ENCODE assay signal across 21 mouse cellular contexts in genomic region chr17:24732233-24732935, GRCm38 (mm10). TPM values are rescaled to one million over a fixed set of nuclear protein-coding genes. Genes with fewer than 3 reads are reported as not detected.
A peak's percentile ranks its signal among the peaks of the same experiment; 100 is the strongest.
DNase-seq lines count a peak whose midpoint lies in the region; ATAC-seq and TF ChIP-seq lines count a peak whose summit lies in the region.
"Had no signal": no experiment of that assay in that cellular context is flagged by ENCODE, and none has a peak within 500 bp of the region (broad histone marks: within the 10 kb centered on the region; RNA-seq: fewer than 3 reads in every experiment).

No protein-coding gene starts in this region.

- peak; percentile 67 for DNase-seq in kidney, adult 9 months
- DNase-seq in gastrocnemius, postnatal 14 days, result peak; percentile 74
- DNase-seq in heart, embryonic 10.5 days (ENCODE audit: low spot score), result no peak
- peak; percentile 59 to 66 for DNase-seq in heart, postnatal 14 days
- no peak for DNase-seq in frontal cortex, postnatal 14 days (ENCODE audit: low spot score in 2 of 2)
- no peak for DNase-seq in adrenal gland, postnatal 4 days (ENCODE audit: low spot score in 2 of 2)
- no peak for DNase-seq in lung, postnatal 0 days (ENCODE audit: low spot score)
- DNase-seq: adrenal gland, adult 8-10 months; cerebellum, adult 2 months; lung, embryonic 14.5 days; thymus, adult 2 months had no signal

- no peak for TF ChIP-seq CTCF in lung, postnatal 0 days (IDR thresholded peaks at IDR 0.05)

- intact Hi-C loops in gastrocnemius, postnatal 14 days (cut with DNase I; ENCODE audit: low total_unique reads), result no loop called here
- intact Hi-C loops in heart, postnatal 14 days (cut with DNase I), result no loop called here

- H3K27ac ChIP-seq in kidney, embryonic 16.5 days (ENCODE audit: low read length), result no peak overlapping the region
- H3K27ac ChIP-seq in heart, embryonic 10.5 days, result peak overlapping the region; percentile 80
- no peak overlapping the region for H3K27ac ChIP-seq in lung, postnatal 0 days (ENCODE audit: low read length)
- H3K27ac ChIP-seq: forebrain, embryonic 12.5 days; kidney, postnatal 0 days; midbrain, embryonic 15.5 days; neural tube, embryonic 13.5 days had no signal

- H3K4me2 ChIP-seq in kidney, embryonic 16.5 days (replicated peaks; ENCODE audit: low read depth, low read length), result no peak overlapping the region
- no peak overlapping the region for H3K4me2 ChIP-seq in lung, postnatal 0 days (replicated peaks; ENCODE audit: low read depth, low read length)
- H3K4me2 ChIP-seq: forebrain, embryonic 12.5 days; lung, embryonic 14.5 days; midbrain, embryonic 15.5 days; neural tube, embryonic 13.5 days had no signal

- WGBS in kidney, embryonic 16.5 days, result 76% methylated on average over 12 of the region's 12 CpGs
- WGBS in heart, embryonic 10.5 days, result 68% methylated on average over 12 of the region's 12 CpGs
- 75% methylated on average over 12 of the region's 12 CpGs for WGBS in lung, postnatal 0 days

- ATAC-seq in kidney, embryonic 16.5 days (ENCODE audit: low FRiP score, low TSS enrichment), result no peak
- no peak for ATAC-seq in lung, postnatal 0 days
- ATAC-seq: hindbrain, embryonic 16.5 days; midbrain, embryonic 15.5 days had no signal

- H3K9me3 ChIP-seq in kidney, embryonic 16.5 days (ENCODE audit: low read length), result no peaks in the 10 kb centered on the region
- H3K9me3 ChIP-seq in heart, embryonic 10.5 days, result no peaks in the 10 kb centered on the region
- no peaks in the 10 kb centered on the region for H3K9me3 ChIP-seq in lung, postnatal 0 days (ENCODE audit: low read length)
- H3K9me3 ChIP-seq: forebrain, embryonic 12.5 days; G1E; midbrain, embryonic 15.5 days; neural tube, embryonic 13.5 days had no signal

- H3K27me3 ChIP-seq in kidney, embryonic 16.5 days (ENCODE audit: insufficient read depth, low read length), result no peaks in the 10 kb centered on the region
- H3K27me3 ChIP-seq in heart, embryonic 10.5 days (ENCODE audit: insufficient read depth, poor library complexity, severe bottlenecking), result no peaks in the 10 kb centered on the region; the same call in 1 of the 2 replicates
- H3K27me3 ChIP-seq in lung, postnatal 0 days (replicated peaks; ENCODE audit: insufficient read depth, low read length), result no peaks in the 10 kb centered on the region

- H3K4me1 ChIP-seq in kidney, embryonic 16.5 days (ENCODE audit: insufficient read depth, low read length), result peaks cover 12% of the 10 kb centered on the region
- peaks cover 37% of the 10 kb centered on the region for H3K4me1 ChIP-seq in heart, embryonic 10.5 days
- H3K4me1 ChIP-seq in lung, postnatal 0 days (ENCODE audit: insufficient read depth, low read depth, low read length), result peaks cover 7% of the 10 kb centered on the region; the same call in 1 of the 2 replicates

- H3K36me3 ChIP-seq in kidney, embryonic 16.5 days (ENCODE audit: insufficient read depth, low read length), result no peaks in the 10 kb centered on the region
- no peaks in the 10 kb centered on the region for H3K36me3 ChIP-seq in heart, embryonic 10.5 days
- no peaks in the 10 kb centered on the region for H3K36me3 ChIP-seq in lung, postnatal 0 days (ENCODE audit: insufficient read depth, low read length)
- H3K36me3 ChIP-seq: forebrain, embryonic 12.5 days; midbrain, embryonic 15.5 days; neural tube, embryonic 13.5 days had no signal

- H3K9ac ChIP-seq in kidney, embryonic 16.5 days (replicated peaks; ENCODE audit: low read length), result no peak overlapping the region
- no peak overlapping the region for H3K9ac ChIP-seq in lung, postnatal 0 days (replicated peaks; ENCODE audit: low read depth)
- H3K9ac ChIP-seq: forebrain, embryonic 12.5 days; lung, embryonic 14.5 days; midbrain, embryonic 15.5 days; neural tube, embryonic 13.5 days had no signal

- no peak for TF ChIP-seq EP300 in lung, postnatal 0 days (IDR thresholded peaks at IDR 0.05)

- H3K4me3 ChIP-seq in kidney, embryonic 16.5 days (ENCODE audit: low read length), result no peak overlapping the region
- H3K4me3 ChIP-seq in heart, embryonic 10.5 days, result no peak overlapping the region
- H3K4me3 ChIP-seq in lung, postnatal 0 days (ENCODE audit: low read depth, low read length), result no peak overlapping the region
- H3K4me3 ChIP-seq: forebrain, embryonic 12.5 days; midbrain, embryonic 15.5 days; neural tube, embryonic 13.5 days had no signal

RNA-seq across cellular contexts. Expression of gene Msrb1, which starts 4.1 kb away (rescaled TPM):
- polyA plus RNA-seq in kidney, embryonic 16.5 days (2015; fragmentation: Nextera tagmentation; extraction: Ambion mirVana), result 33.3 and 33.8 TPM in 2 replicates
- 100 to 1,000 TPM; 143 to 165 TPM for total RNA-seq in gastrocnemius, postnatal 14 days (2021)
- polyA plus RNA-seq in heart, embryonic 10.5 days (2016; fragmentation: Nextera tagmentation; extraction: Ambion mirVana), result 17.8 and 19.7 TPM in 2 replicates
- 100 to 1,000 TPM; 214 TPM for total RNA-seq in heart, postnatal 14 days (2021)
- total RNA-seq in adrenal gland, postnatal 4 days (2021), result 10 to 100 TPM; 62.0 to 74.6 TPM
- 59.8 and 61.0 TPM in 2 replicates for polyA plus RNA-seq in lung, postnatal 0 days (2015; fragmentation: Nextera tagmentation; extraction: Ambion mirVana)

RNA-seq across cellular contexts. Expression of gene Rpl3l, which starts 4.8 kb away (rescaled TPM):
- polyA plus RNA-seq in kidney, embryonic 16.5 days (2015; fragmentation: Nextera tagmentation; extraction: Ambion mirVana), result 0.15 TPM in 1 of 2 replicates, not detected in the other
- total RNA-seq in gastrocnemius, postnatal 14 days (2021), result 100 to 1,000 TPM; 781 to 864 TPM
- polyA plus RNA-seq in heart, embryonic 10.5 days (2016; fragmentation: Nextera tagmentation; extraction: Ambion mirVana), result 0.39 and 1.3 TPM in 2 replicates
- 100 to 1,000 TPM; 186 to 197 TPM for total RNA-seq in heart, postnatal 14 days (2021)
- 1 to 10 TPM; 5.9 to 6.9 TPM for total RNA-seq in adrenal gland, postnatal 4 days (2021)
- 0.19 and 0.31 TPM in 2 replicates for polyA plus RNA-seq in lung, postnatal 0 days (2015; fragmentation: Nextera tagmentation; extraction: Ambion mirVana)
- total RNA-seq: G1E had no signal
- polyA plus RNA-seq: forebrain, embryonic 12.5 days; G1E; hindbrain, embryonic 16.5 days; liver, adult 2 months; lung, embryonic 14.5 days; midbrain, embryonic 15.5 days; neural tube, embryonic 13.5 days had no signal

RNA-seq across cellular contexts. Expression of gene Ndufb10, which starts 8.1 kb away (rescaled TPM):
- polyA plus RNA-seq in kidney, embryonic 16.5 days (2015; fragmentation: Nextera tagmentation; extraction: Ambion mirVana), result 258 and 262 TPM in 2 replicates
- 100 to 1,000 TPM; 467 to 532 TPM for total RNA-seq in gastrocnemius, postnatal 14 days (2021)
- 342 and 383 TPM in 2 replicates for polyA plus RNA-seq in heart, embryonic 10.5 days (2016; fragmentation: Nextera tagmentation; extraction: Ambion mirVana)
- 100 to 1,000 TPM; 939 to 954 TPM for total RNA-seq in heart, postnatal 14 days (2021)
- 100 to 1,000 TPM; 210 to 213 TPM for total RNA-seq in adrenal gland, postnatal 4 days (2021)
- polyA plus RNA-seq in lung, postnatal 0 days (2015; fragmentation: Nextera tagmentation; extraction: Ambion mirVana), result 205 and 206 TPM in 2 replicates

RNA-seq across cellular contexts. Expression of gene Rps2, which starts 14.5 kb away (rescaled TPM):
- 1,489 and 1,547 TPM in 2 replicates for polyA plus RNA-seq in kidney, embryonic 16.5 days (2015; fragmentation: Nextera tagmentation; extraction: Ambion mirVana)
- 100 to 1,000 TPM; 643 to 719 TPM for total RNA-seq in gastrocnemius, postnatal 14 days (2021)
- polyA plus RNA-seq in heart, embryonic 10.5 days (2016; fragmentation: Nextera tagmentation; extraction: Ambion mirVana), result 1,171 and 1,258 TPM in 2 replicates
- total RNA-seq in heart, postnatal 14 days (2021), result 100 to 1,000 TPM; 673 to 751 TPM
- 100 to 1,000 TPM; 867 to 881 TPM for total RNA-seq in adrenal gland, postnatal 4 days (2021)
- polyA plus RNA-seq in lung, postnatal 0 days (2015; fragmentation: Nextera tagmentation; extraction: Ambion mirVana), result 755 and 834 TPM in 2 replicates

RNA-seq across cellular contexts. Expression of gene Rnf151, which starts 14.5 kb away (rescaled TPM):
- polyA plus RNA-seq in kidney, embryonic 16.5 days (2015; fragmentation: Nextera tagmentation; extraction: Ambion mirVana), result 0.26 TPM in 1 of 2 replicates, not detected in the other
- not detected for total RNA-seq in gastrocnemius, postnatal 14 days (2021)
- polyA plus RNA-seq in heart, embryonic 10.5 days (2016; fragmentation: Nextera tagmentation; extraction: Ambion mirVana), result 0.20 and 0.33 TPM in 2 replicates
- not detected for total RNA-seq in heart, postnatal 14 days (2021)
- total RNA-seq in adrenal gland, postnatal 4 days (2021), result not detected
- not detected in 2 replicates for polyA plus RNA-seq in lung, postnatal 0 days (2015; fragmentation: Nextera tagmentation; extraction: Ambion mirVana)
- total RNA-seq: adrenal gland, adult 8-10 months; common myeloid progenitor, adult 5-6 weeks; G1E; liver, adult 2 months had no signal
- polyA plus RNA-seq: embryonic facial prominence, embryonic 14.5 days; forebrain, embryonic 12.5 days; hindbrain, embryonic 16.5 days; kidney, postnatal 0 days; liver, adult 2 months; midbrain, embryonic 15.5 days had no signal

Comparison
In these comparisons a context has a peak if more than half of its experiments do, and no peak if none do; other contexts are left out.
1. DNase-seq: peak in kidney, adult 9 months (single experiment), gastrocnemius, postnatal 14 days (single experiment) and heart, postnatal 14 days (2 of 2); none in heart, embryonic 10.5 days (single experiment), frontal cortex, postnatal 14 days (0 of 2), adrenal gland, postnatal 4 days (0 of 2) and lung, postnatal 0 days (single experiment).
2. RNA of gene Rpl3l, which starts 4.8 kb away (total RNA-seq): 781 to 864 TPM in gastrocnemius, postnatal 14 days and 186 to 197 TPM in heart, postnatal 14 days; 5.9 to 6.9 TPM in adrenal gland, postnatal 4 days; every median in the first group is over 10 times any median in the second.